Mouse (Mus musculus): ENCODE measurements around the gene Fosl1. TPM values are rescaled to one million over a fixed set of nuclear protein-coding genes. Genes with fewer than 3 reads are reported as not detected.

Gene Fosl1
- total RNA-seq, 1 experiment, result 3.0 TPM

DNA sequence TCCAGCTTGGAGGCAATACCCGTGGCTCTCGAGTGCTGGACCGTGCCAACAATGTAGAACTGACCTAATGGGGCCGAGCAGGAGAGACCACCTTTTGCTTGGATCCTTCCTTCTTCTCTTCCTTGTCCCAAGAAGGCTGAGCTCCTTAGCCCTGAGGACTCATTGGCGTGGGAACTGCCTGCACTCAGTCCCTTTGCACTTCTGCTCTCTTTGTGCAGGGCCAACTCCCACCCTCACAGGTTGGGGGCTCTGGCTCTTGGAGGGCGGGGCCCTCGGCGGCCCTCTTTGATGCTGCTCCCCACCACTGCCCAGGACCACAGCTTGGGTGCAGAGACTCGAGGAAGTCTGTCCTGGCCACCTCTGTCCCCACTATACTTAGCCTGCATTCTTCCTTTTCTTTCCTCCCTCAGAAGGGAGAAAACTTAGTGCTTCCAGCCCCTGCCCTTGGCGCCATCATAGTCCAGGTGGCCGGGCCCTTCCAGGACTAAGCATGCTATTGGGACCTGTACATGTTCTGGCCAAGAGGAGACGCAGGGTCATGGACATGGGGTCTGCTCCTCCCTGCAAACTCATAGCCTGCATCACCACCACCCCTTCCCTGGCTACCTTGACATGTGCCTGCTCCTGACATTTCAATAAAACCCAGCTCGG is 20.6 kb upstream of the Fosl1 start:
- Histone ChIP-seq H3K4me1 (ENCODE audit: control insufficient read depth in 2 of 2, insufficient read depth in 2 of 2, low read length in 2 of 2, poor library complexity in 1 of 2) (peaks cover 6 to 14% of the 10 kb centered on the region in 2 experiments; a peak in 3 of 4 replicates), H3K9me3 (ENCODE audit: control insufficient read depth, insufficient read depth, low read depth, low read length) (no peaks in the 10 kb centered on the region), H3K9ac (ENCODE audit: insufficient read depth, low read depth, low read length, poor library complexity, severe bottlenecking) (no peak overlapping the region), H3K4me3 (ENCODE audit: insufficient read depth in 1 of 2, low read depth in 1 of 2, low read length in 2 of 2, poor library complexity in 1 of 2, severe bottlenecking in 1 of 2) (no peak overlapping the region; a peak in 1 of 4 replicates), H3K36me3 (ENCODE audit: control insufficient read depth, insufficient read depth, low read length, poor library complexity, severe bottlenecking) (peaks cover 20% of the 10 kb centered on the region; the same call in 1 of the 2 replicates), H3K27ac (ENCODE audit: insufficient read depth, low read depth, low read length, poor library complexity, severe bottlenecking) (no peak overlapping the region)
- TF ChIP-seq HCFC1 (IDR thresholded peaks at IDR 0.05; ENCODE audit: borderline replicate concordance, insufficient read depth, low read length) (no peak), MAFK (IDR thresholded peaks at IDR 0.05; ENCODE audit: insufficient read depth, low read depth, low read length) (no peak), ZNF384 (IDR thresholded peaks at IDR 0.05; ENCODE audit: low read depth, low read length) (no peak), ZC3H11A (IDR thresholded peaks at IDR 0.05; ENCODE audit: borderline replicate concordance, low read depth, low read length) (no peak), CHD2 (IDR thresholded peaks at IDR 0.05; ENCODE audit: low read depth, low read length) (no peak)
- DNase-seq (ENCODE audit: low read depth, low spot score), result no peak
- in situ Hi-C loops (cut with MboI; ENCODE audit: low sequenced_read_pairs in 2 of 2, unreplicated experiment in 2 of 2), result no loop called here

DNA sequence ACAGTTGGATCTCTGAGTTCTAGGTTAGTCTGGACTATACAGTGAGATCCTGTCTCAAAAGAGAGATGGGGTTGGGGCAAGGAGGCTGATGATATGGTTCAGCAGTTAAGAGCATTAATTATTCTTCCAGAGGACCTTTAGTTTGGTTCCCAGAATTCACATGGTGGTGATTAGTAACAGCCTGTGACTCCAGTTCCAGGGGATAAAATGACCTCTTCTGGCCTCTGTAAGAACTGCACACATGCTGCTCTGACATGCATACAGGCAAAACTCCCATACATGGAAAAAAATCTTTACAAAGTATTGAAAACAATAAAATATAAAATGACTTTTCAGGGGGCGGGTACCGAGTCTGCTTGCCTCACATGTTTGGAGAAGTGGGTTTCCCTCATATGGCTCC is 19.3 kb upstream of the Fosl1 start:
- no peaks in the 10 kb centered on the region for H3K9me3 ChIP-seq (ENCODE audit: control insufficient read depth, insufficient read depth, low read depth, low read length)
- DNase-seq (ENCODE audit: low read depth, low spot score), result no peak
- no peak overlapping the region for H3K27ac ChIP-seq (ENCODE audit: insufficient read depth, low read depth, low read length, poor library complexity, severe bottlenecking)
- no peak overlapping the region for H3K4me3 ChIP-seq (ENCODE audit: insufficient read depth in 1 of 2, low read depth in 1 of 2, low read length in 2 of 2, poor library complexity in 1 of 2, severe bottlenecking in 1 of 2)
- peaks cover 13% of the 10 kb centered on the region; the same call in 1 of the 2 replicates for H3K36me3 ChIP-seq (ENCODE audit: control insufficient read depth, insufficient read depth, low read length, poor library complexity, severe bottlenecking)
- in situ Hi-C loops (cut with MboI; ENCODE audit: low sequenced_read_pairs in 2 of 2, unreplicated experiment in 2 of 2), result no loop called here
- H3K9ac ChIP-seq (ENCODE audit: insufficient read depth, low read depth, low read length, poor library complexity, severe bottlenecking), result no peak overlapping the region
- TF ChIP-seq CHD2 (IDR thresholded peaks at IDR 0.05; ENCODE audit: low read depth, low read length), result no peak
- TF ChIP-seq ZNF384 (IDR thresholded peaks at IDR 0.05; ENCODE audit: low read depth, low read length), result no peak
- TF ChIP-seq MAFK (IDR thresholded peaks at IDR 0.05; ENCODE audit: insufficient read depth, low read depth, low read length), result no peak
- no peak for TF ChIP-seq ZC3H11A (IDR thresholded peaks at IDR 0.05; ENCODE audit: borderline replicate concordance, low read depth, low read length)
- H3K4me1 ChIP-seq (ENCODE audit: control insufficient read depth in 2 of 2, insufficient read depth in 2 of 2, low read length in 2 of 2, poor library complexity in 1 of 2), result peaks cover 6 to 15% of the 10 kb centered on the region in 2 experiments; a peak in 3 of 4 replicates

DNA sequence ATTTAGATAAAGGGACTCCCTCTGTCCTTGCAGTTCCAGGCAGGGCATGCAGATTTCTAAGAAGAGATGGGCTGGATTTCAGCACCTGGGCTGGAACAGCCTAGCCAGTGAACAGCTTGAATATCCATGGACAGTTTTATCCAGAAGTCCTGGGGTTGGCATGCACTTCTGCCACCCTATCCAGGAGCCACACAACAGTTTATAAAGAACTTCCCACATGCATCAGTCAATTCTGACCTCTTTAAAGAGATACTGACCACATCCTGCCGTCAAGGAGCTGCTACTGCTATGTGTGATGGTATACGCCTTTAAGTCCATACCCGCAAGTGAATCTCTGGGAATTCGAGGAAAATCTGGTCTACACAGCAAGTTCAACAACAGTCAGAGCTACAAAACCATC is 18.1 kb upstream of the Fosl1 start:
- H3K9ac ChIP-seq (ENCODE audit: insufficient read depth, low read depth, low read length, poor library complexity, severe bottlenecking), result no peak overlapping the region
- in situ Hi-C loops (cut with MboI; ENCODE audit: low sequenced_read_pairs in 2 of 2, unreplicated experiment in 2 of 2), result no loop called here
- no peak overlapping the region for H3K4me3 ChIP-seq (ENCODE audit: insufficient read depth in 1 of 2, low read depth in 1 of 2, low read length in 2 of 2, poor library complexity in 1 of 2, severe bottlenecking in 1 of 2)
- DNase-seq (ENCODE audit: low read depth, low spot score), result no peak
- H3K36me3 ChIP-seq (ENCODE audit: control insufficient read depth, insufficient read depth, low read length, poor library complexity, severe bottlenecking), result peaks cover 12% of the 10 kb centered on the region; the same call in 1 of the 2 replicates
- peaks cover 3 to 17% of the 10 kb centered on the region in 2 experiments for H3K4me1 ChIP-seq (ENCODE audit: control insufficient read depth in 2 of 2, insufficient read depth in 2 of 2, low read length in 2 of 2, poor library complexity in 1 of 2)
- TF ChIP-seq MAFK (IDR thresholded peaks at IDR 0.05; ENCODE audit: insufficient read depth, low read depth, low read length), result no peak
- no peaks in the 10 kb centered on the region for H3K9me3 ChIP-seq (ENCODE audit: control insufficient read depth, insufficient read depth, low read depth, low read length)
- H3K27ac ChIP-seq (ENCODE audit: insufficient read depth, low read depth, low read length, poor library complexity, severe bottlenecking), result no peak overlapping the region

DNA sequence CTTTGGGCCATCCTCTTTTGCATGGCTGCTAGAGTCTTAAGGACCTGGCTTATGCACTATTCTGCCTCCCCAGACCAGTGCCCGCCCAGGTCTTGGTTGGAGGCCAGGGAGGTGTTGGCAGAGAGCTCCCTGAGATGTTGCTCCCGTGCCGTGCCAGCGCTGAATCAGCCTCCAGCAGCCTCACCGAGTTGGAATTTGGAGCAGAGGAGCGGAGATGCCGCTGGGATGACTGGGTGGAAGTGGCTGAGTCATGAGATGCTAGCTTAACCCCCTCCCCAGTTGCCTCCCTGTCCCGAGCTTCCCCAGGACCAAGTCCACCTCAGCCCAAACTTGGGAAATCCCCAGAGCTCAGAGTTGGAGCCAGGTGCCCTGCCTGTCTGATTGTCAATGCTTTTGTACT is 17.5 kb upstream of the Fosl1 start:
- Histone ChIP-seq H3K36me3 (ENCODE audit: control insufficient read depth, insufficient read depth, low read length, poor library complexity, severe bottlenecking) (peaks cover 12% of the 10 kb centered on the region; the same call in 1 of the 2 replicates), H3K4me1 (ENCODE audit: control insufficient read depth in 2 of 2, insufficient read depth in 2 of 2, low read length in 2 of 2, poor library complexity in 1 of 2) (peaks cover 3 to 17% of the 10 kb centered on the region in 2 experiments), H3K9ac (ENCODE audit: insufficient read depth, low read depth, low read length, poor library complexity, severe bottlenecking) (no peak overlapping the region), H3K9me3 (ENCODE audit: control insufficient read depth, insufficient read depth, low read depth, low read length) (no peaks in the 10 kb centered on the region), H3K4me3 (ENCODE audit: insufficient read depth in 1 of 2, low read depth in 1 of 2, low read length in 2 of 2, poor library complexity in 1 of 2, severe bottlenecking in 1 of 2) (no peak overlapping the region), H3K27ac (ENCODE audit: insufficient read depth, low read depth, low read length, poor library complexity, severe bottlenecking) (no peak overlapping the region)
- DNase-seq (ENCODE audit: low read depth, low spot score), result no peak
- TF ChIP-seq CHD2 (IDR thresholded peaks at IDR 0.05; ENCODE audit: low read depth, low read length), result no peak
- no peak for TF ChIP-seq HCFC1 (IDR thresholded peaks at IDR 0.05; ENCODE audit: borderline replicate concordance, insufficient read depth, low read length)
- in situ Hi-C loops (cut with MboI; ENCODE audit: low sequenced_read_pairs in 2 of 2, unreplicated experiment in 2 of 2), result no loop called here

DNA sequence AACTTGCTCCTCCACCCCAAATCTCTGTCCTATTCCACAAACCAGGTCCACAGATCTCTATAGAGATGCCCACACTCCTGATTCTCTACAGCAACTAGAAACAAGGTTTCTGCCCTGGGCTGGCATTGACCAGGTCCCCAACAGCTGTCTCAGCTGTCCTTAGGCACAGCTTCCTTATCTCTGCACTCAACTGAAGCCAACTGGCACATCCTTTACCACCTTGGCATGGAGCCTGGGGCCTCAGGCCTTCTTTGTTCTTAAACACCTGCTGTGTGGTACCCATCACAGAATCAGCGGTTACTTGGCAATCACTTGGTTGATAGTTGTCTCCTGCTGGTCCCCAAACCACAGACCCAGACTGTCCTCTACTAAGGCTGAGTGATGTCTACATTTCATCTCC is 16.9 kb upstream of the Fosl1 start:
- Histone ChIP-seq H3K36me3 (ENCODE audit: control insufficient read depth, insufficient read depth, low read length, poor library complexity, severe bottlenecking) (peaks cover 12% of the 10 kb centered on the region; the same call in 1 of the 2 replicates), H3K27ac (ENCODE audit: insufficient read depth, low read depth, low read length, poor library complexity, severe bottlenecking) (no peak overlapping the region), H3K9ac (ENCODE audit: insufficient read depth, low read depth, low read length, poor library complexity, severe bottlenecking) (no peak overlapping the region), H3K4me3 (ENCODE audit: insufficient read depth in 1 of 2, low read depth in 1 of 2, low read length in 2 of 2, poor library complexity in 1 of 2, severe bottlenecking in 1 of 2) (no peak overlapping the region), H3K4me1 (ENCODE audit: control insufficient read depth in 2 of 2, insufficient read depth in 2 of 2, low read length in 2 of 2, poor library complexity in 1 of 2) (peaks cover 3 to 17% of the 10 kb centered on the region in 2 experiments), H3K9me3 (ENCODE audit: control insufficient read depth, insufficient read depth, low read depth, low read length) (no peaks in the 10 kb centered on the region)
- no peak for TF ChIP-seq CHD2 (IDR thresholded peaks at IDR 0.05; ENCODE audit: low read depth, low read length)
- no peak for TF ChIP-seq ZNF384 (IDR thresholded peaks at IDR 0.05; ENCODE audit: low read depth, low read length)
- no peak for TF ChIP-seq MAFK (IDR thresholded peaks at IDR 0.05; ENCODE audit: insufficient read depth, low read depth, low read length)
- no peak for TF ChIP-seq HCFC1 (IDR thresholded peaks at IDR 0.05; ENCODE audit: borderline replicate concordance, insufficient read depth, low read length)
- no peak for TF ChIP-seq ZC3H11A (IDR thresholded peaks at IDR 0.05; ENCODE audit: borderline replicate concordance, low read depth, low read length)
- in situ Hi-C loops (cut with MboI; ENCODE audit: low sequenced_read_pairs in 2 of 2, unreplicated experiment in 2 of 2), result no loop called here
- no peak for DNase-seq (ENCODE audit: low read depth, low spot score)

All from ES-E14 (cell line).